Mouse (Mus musculus) WW6 (cell line): ENCODE results near the gene Gm4969.

ENCODE experiments used
- DNase-seq: peaks from one replicate; pipeline ENCODE4 v3.0.0-alpha.2; 2013; ENCODE audit warnings: low read depth, low spot score

Gm4969 gene

DNA sequence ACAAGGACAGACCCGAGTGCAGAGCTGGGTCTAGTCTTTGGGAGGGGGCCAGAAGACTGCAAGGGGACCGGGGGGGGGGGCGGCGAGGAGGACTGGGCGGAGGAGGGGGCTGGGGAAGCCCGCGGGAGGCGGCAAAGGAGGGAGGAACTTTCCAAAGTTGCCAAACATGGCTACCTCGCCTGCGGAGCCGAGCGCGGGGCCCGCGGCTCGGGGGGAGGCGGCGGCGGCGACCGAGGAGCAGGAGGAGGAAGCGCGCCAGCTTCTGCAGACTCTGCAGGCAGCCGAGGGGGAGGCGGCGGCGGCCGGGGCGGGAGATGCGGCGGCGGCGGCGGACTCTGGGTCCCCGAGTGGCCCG, 23.7 kb downstream of the Gm4969 start, which contains the start of gene Six5:
Six5 (plus strand) TSS at position 124 of the 355 bp plus-strand sequence.
- DNase-seq: no peak

DNA sequence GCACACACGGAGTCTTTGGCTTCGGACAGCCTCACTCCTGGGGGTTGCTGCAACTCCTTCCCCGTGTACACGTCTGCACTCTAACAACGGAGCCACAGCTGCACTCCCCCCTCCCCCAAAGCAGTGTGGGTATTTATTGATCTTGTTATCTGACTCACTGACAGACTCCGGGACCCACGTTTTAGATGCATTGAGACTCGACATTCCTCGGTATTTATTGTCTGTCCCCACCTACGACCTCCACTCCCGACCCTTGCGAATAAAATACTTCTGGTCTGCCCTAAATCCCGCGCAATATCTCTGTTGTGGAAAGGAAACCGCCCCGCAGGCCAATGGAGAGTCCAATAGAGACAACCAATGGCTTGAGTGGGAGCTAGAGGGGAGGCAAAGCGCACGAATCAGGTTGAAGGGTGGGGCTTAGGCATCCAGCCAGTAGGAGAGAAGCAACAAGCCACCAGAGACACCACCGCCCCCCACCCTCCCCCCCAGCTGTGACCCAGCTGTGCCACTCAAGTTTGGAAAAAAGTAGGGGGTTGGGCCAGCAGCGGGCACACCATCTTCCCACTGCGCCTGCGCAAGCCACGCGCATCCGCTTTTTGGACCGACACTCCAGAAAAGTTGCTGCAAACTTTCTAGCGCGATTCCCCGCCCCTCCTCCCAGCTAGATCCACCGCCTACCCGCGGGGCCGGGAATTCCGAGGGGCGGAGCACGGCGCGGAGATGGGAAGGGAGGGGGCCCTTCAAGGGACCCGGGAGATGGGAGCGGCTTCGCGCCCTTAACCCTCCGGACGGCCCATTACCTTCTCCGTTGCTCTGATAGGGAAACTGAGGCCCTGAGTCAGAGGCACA, 24.4 kb downstream of the Gm4969 start:
- peak; percentile 92 for DNase-seq

DNA sequence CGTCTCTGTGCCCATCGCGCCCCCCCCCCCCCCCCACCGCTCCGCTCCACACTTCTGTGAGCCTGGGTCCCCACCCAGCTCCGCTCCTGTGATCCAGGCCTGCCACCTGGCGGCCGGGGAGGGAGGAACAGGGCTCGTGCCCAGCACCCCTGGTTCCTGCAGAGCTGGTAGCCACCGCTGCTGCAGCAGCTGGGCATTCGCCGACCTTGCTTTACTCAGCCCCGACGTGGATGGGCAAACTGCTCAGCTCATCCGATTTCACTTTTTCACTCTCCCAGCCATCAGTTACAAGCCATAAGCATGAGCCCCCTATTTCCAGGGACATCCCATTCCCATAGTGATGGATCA, 25.0 kb downstream of the Gm4969 start:
- no peak for DNase-seq

DNA sequence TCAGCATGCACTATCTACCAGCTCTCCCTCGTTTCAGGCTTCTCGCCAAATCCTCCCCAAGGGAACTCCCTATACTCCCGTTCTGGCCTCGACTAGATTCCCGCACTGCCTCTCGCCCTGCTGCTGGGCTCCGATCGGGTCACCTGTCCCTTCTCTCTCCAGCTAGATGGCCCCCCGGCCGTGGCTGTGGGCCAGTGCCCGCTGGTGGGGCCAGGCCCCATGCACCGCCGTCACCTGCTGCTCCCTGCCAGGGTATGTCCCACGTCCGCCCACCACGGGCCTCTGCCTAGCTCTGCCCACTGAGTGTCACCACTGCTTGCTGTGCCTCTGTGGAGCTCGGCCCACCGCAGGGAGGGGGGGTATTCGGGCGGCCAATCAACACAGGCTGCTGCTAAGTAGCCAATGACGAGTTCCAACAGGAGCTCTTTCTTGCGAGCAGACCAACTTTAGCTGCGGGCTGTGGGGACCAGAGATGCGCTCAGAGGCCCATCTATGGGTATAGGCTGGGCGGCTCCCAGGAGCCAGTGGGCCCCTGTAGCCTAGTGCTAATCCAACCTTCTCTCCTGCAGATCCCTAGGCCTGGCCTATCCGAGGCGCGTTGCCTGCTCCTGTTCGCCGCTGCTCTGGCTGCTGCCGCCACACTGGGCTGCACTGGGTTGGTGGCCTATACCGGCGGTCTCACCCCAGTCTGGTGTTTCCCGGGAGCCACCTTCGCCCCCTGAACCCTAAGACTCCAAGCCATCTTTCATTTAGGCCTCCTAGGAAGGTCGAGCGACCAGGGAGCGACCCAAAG, 25.6 kb downstream of the Gm4969 start:
- no peak for DNase-seq

DNA sequence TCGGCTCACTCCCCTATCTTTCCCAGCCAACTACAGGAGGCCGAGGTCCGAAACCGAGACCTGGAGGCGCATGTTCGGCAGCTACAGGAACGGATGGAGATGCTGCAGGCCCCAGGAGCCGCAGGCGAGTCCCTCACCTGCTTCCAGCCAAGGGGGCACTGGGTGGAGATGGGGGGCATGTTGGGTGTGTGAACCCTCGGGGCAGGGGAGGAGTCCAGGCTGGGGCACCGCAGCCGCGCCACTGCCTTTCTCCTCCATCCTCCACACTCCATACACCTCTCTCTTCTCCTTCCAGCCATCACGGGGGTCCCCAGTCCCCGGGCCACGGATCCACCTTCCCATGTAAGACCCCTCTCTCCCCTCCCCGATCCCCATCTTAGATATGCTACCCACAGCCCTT, 26.3 kb downstream of the Gm4969 start:
- DNase-seq: no peak

DNA sequence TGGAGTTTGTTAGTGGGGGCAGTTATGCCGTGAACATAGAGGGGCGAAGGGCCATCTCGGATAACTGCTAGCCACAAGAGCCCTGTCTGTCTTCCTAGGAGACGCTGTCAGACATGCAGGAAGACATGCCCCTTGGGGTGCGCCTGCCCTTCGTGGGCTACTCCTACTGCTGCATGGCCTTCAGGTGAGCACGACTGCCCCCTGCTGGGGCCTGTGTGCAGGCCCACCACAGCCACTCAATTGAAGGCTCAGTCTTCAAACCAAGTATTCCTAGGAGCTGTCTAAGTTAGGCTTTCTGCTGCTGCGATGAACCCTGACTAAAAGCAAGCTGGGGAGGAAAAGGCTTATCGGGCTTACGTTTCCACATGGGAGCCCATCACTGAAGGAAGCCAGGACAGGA, 29.4 kb downstream of the Gm4969 start:
- DNase-seq: no peak

DNA sequence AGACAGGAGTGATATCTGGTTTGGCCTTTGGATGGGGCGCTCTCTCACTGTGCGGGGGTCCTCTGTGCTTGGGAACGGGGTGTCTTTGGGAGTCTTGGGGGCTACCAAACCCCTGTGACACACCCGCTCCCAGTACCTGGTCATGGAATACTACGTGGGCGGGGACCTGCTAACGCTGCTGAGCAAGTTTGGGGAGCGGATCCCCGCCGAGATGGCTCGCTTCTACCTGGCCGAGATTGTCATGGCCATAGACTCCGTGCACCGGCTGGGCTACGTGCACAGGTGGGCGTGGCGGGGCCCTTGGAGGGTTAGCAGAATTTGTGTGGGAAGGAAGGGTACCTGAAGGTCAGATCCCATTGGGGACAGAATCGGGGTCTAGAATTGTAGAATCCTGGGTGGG, 31.4 kb downstream of the Gm4969 start:
- no peak for DNase-seq

DNA sequence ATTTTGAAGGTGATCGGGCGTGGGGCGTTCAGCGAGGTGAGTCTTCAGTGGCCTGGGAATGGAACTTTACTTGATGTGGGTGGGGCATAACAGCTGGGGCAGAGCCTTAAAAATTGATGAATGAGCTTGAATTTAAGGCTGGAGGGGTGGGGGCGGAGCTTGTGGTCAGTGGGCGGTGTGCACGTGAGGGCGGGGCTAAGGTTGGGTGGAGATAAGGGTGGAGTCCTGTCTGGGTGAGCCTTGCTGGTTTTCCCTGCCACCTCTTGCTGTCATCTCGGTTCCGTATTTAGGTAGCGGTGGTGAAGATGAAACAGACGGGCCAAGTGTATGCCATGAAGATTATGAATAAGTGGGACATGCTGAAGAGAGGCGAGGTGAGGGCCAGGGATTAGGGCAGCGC, 32.1 kb downstream of the Gm4969 start:
- DNase-seq: no peak

DNA sequence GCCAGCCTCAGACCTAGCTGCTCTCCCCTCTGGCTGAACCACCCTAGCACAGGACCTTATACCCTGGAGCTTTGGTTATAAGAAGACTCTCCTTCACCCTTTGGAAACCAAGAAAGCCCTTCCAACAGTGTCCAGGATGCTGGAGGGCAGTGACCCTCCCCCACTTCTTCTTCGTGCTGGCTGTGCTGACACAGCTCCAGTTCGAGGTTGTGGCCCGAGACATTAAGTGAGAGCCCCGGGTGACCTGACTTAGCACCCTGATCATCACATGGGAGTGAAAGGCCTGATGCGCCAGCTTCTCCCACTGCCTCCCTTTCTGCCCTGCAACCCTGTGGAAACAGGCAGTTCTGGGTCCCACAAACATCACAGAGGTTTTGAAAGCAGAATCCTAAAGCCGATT, 32.7 kb downstream of the Gm4969 start:
- no peak for DNase-seq

DNA sequence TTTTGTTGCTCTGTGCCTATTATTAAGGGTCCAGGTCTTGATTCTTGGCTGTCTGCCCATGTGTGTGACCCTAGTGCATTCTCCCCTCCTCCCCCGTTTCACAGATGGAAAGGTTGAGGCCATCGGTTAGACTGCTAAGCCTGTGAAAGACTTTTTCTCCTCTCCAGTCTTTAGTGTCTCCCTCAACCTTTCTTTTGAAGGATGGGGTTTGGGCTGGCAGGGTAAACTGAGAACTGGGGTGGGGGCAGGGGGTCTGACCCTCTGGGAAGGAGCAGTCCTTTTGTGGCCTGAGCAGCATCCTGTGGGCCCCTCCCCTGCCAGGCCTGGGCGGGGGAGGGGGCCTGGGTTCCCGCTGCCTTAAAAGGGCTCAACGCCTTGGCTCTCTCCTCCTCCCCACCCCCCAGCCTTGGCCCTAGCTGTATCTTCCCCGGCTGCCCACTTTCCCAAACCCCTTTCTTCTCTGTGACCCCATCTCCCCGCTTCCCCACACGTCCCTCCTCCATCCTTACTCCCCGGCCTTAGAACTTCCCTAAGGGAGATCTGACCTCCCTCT, 33.2 kb downstream of the Gm4969 start:
- DNase-seq: no peak

DNA sequence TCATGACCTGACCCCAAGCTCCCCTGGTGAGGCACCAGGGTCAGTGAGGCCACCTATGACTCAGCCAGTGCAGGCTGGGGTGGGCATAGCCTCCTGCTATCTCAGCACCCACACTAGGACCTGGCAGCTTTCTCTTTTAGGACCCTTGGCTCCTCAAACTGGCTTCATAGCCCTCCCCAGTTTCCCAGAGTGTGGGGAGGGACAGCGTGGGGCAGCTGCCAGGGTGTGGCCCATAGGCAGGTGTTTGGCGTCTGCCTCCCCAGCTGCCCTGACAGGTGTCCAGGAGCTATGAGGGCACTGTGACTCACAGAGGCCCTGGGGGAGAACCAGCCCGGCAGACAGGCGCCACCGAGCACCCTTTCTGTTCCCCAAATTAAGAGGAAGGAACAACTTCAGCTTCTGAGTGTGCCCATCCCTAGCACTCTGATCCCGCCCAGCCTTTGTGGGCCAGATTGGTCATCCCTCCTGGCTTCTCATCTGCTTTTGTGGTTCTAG, 33.8 kb downstream of the Gm4969 start:
- no peak for DNase-seq

DNA sequence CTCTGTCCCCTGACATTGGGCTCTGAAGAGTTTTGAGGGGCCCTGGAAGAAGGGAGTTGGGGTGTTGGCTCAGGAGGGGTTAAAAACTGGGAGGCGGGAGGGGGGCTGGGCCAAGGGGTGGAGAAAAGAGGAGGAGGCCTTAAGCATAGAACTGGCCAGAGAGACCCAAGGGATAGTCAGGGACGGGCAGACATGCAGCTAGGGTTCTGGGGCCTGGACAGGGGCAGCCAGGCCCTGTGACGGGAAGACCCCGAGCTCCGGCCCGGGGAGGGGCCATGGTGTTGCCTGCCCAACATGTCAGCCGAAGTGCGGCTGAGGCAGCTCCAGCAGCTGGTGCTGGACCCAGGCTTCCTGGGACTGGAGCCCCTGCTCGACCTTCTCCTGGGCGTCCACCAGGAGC, 34.5 kb downstream of the Gm4969 start, which contains the start of gene Dmpk:
Dmpk (plus strand) TSS at position 149 of the 400 bp plus-strand sequence.
- DNase-seq: no peak

DNA sequence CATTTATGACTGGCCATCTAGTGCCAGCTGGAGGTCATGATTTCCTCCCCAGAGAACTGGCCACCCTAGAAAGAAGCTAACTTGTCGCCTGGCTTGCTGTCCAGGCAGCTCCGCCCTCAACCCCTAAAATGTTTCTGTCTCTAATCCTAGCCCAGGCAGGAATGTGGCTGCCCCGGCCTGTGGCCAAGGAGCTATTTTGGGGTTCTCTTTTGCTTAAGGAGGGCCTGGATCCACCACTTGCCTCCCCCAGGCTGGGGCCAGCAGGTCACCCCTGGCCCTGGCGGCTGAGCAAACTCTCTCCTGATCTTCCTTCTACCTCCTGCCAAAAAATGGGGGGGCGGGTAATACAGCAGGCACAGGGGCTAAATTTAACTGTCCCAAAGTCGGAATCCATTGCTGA, 35.1 kb downstream of the Gm4969 start:
- DNase-seq: no peak

DNA sequence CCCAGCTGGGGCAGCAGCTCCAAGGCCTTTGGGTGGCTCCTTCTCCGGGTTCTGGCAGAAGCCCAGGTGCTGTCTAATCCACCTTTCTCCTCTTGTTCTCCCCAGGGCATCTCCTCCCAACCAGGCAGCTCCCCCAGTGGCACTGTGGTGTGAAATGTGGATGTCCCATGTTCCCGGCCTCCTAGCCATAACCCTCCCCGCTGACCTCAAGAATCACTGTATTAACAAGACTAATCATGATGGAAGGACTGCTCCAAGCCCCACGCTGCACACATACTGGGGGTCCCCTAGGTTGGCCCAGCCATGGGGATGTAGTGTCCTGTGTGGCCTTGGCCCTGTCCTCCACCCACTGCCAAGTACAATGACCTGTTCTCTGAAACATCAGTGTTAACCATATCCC, 36.0 kb downstream of the Gm4969 start:
- no peak for DNase-seq

DNA sequence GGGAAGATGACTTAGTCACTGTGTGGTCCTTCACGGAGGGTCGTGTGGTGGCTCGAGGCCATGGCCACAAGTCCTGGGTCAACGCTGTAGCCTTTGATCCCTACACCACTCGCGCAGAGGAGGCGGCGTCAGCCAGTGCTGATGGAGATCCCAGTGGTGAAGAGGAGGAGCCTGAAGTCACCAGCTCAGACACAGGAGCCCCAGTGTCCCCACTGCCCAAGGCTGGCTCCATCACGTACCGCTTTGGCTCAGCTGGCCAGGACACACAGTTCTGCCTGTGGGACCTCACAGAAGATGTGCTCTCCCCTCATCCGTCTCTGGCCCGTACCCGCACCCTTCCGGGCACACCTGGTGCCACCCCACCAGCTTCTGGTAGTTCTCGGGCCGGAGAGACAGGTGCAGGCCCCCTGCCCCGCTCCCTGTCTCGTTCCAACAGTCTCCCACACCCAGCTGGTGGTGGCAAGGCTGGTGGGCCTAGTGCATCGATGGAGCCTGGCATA, 37.7 kb downstream of the Gm4969 start:
- no peak for DNase-seq

DNA sequence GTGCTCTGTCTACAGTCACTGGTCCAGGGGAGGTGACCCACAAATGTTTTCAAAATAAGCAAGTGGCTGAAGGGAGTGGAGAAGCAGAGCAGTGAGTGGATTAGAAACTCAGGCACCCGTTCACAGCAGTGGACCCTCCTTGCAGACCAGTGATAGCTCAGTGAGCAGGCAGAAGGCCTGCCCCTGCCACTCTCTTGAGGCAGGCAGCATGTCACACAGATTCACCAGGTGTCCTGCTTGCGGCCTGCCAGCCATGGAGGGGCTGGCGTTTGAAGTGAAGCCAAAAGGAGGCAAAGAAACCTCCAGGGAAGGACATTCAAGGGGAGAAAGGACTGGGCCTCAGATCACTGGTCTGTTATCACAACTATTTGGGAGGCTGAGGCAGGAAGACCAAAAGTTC, 39.4 kb downstream of the Gm4969 start:
- no peak for DNase-seq

DNA sequence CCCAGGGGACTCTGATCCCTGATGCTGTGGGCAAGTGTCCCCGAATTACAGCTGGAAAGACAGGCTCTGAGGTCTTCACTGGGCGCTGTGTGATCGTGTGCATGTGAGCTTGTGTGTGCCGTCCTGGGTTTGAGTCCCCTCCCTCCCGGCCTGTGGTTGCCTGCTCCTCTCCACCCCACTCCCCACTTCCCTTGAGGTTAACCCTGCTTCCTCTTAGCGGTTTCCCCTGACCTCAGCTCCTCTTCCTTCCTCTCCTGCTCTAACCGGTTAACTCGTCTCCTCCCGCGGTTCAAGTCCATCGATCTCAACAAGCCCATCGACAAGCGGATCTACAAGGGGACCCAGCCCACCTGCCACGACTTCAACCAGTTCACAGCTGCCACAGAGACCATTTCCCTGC, 40.4 kb downstream of the Gm4969 start:
- DNase-seq: no peak

DNA sequence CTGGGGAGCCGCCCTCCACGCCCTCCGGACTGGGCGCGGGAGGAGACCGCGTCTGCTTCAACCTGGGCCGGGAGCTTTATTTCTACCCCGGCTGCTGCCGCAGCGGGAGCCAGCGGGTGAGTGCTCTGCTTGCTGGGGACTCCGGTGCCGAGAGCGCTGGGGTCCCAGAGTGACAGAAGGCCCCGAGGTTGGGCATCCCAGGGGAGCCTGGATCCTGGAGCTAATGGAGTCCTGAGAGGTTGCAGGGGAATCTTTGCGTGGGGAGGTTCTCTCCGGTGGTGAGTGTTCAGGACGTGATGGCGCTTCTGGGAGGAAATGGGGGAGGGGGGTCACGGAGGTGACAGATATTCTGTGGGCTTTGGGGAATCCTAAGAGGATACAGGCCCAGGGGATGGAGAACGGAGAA, 41.6 kb downstream of the Gm4969 start:
- no peak for DNase-seq

DNA sequence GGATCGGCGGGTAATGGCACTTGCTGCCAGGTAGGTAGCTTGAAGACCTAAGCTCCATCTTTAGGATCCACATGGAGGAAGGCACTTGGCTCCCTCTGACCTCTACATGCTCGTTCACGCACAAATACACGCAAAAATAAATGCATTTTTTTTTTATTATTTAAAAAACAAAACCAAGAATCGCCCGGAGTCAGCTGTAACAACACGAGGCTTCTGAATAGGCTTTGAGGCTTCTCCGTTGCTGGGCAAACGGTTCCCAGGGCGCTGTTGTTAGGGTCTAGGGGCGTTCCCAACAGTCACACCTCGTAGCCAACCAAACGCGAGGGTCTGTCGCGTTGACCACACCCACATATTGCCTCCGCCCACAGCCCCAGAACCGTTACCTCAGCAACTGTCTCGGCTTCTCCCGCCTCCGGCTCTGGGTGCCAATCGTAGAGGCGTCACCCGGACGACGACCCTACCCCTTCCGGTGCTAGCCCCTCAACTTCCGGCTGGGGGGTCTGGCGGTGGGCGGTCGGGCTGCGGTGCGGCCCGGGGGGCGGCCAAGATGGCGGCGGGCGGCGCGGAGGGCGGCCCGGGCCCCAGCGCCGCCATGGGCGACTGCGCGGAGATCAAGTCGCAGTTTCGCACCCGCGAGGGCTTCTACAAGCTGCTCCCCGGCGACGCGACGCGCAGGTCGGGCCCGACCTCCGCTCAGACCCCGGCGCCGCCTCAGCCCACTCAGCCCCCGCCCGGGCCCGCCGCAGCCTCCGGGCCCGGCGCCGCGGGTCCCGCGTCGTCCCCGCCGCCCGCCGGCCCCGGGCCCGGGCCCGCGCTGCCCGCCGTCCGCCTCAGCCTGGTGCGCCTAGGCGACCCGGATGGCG, 42.2 kb downstream of the Gm4969 start, which contains the start of gene Dmwd:
Dmwd (plus strand) TSS at position 505 of the 863 bp plus-strand sequence.
- DNase-seq: peak; percentile 97

DNA sequence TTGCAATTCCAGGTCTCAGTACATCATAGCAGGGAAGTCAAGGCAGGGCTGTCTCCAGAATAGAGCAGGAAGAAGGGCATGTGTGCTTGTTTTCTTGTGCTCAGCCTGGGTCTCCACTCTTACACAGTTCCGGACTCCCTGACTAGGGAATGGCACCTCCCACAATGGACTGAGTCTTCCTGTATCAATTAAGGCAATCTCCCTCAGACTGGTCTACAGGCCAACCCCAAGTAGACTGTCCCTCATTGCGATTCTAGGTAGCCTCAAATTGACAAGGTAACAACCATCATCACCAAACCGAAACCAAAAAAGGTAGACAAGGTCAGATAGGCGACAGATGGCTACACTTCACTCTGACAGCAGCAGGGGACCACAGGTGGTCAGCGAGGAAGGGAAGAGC, 42.9 kb downstream of the Gm4969 start:
- no peak for DNase-seq

DNA sequence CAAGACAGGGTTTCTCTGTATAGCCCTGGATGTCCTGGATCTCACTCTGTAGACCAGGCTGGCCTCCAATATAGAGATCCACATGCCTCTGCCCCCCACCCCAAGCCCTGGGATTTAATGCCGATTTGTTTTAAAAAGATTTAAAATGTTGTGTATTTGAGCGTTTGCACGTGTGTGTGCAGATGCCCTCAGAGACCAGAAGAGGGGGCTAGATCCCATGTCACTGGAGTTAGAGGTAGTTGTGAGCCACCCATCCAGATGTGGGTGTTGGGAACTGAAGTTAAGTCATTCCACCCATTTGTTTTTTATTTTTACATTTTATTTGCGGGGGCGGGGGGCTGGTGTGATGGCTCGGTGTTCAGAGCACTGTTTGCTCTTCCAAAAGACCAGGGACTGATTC, 43.7 kb downstream of the Gm4969 start:
- DNase-seq: no peak
